Mouse (Mus musculus) embryonic facial prominence, embryonic 14.5 days (tissue): Measurements from ENCODE around the gene Srebf1. TPM values are rescaled to one million over a fixed set of nuclear protein-coding genes. Genes with fewer than 3 reads are reported as not detected.

Source experiments
- ATAC-seq: fragments of 200-750 bp; cut with Nextera tagmentation; 2 replicates; pipeline ENCODE4 v1.8.0; 2017; ENCODE audit warnings: low read depth, moderate number of reproducible peaks, moderate TSS enrichment
- DNase-seq: peaks from one replicate; pipeline ENCODE4 v3.0.0-alpha.2; 2015; ENCODE audit warnings: low spot score
- H3K27ac ChIP-seq: fragments of 300-500 bp; sonication (generic); replicated peaks from 2 replicates; pipeline ENCODE4 v1.5.1; 2014; ENCODE audit warnings: low read depth, mild to moderate bottlenecking, low read length, moderate library complexity
- H3K27me3 ChIP-seq: fragments of 300-500 bp; sonication (generic); replicated peaks from 2 replicates; pipeline ENCODE4 v1.6.1; 2014; ENCODE audit warnings: low read length; ENCODE audit not compliant: control insufficient read depth, insufficient read depth
- H3K36me3 ChIP-seq: fragments of 300-500 bp; sonication (generic); 2 replicates; pipeline ENCODE4 v1.6.1; 2014; ENCODE audit warnings: low read length, mixed read lengths; ENCODE audit not compliant: control insufficient read depth, insufficient read depth
- H3K4me1 ChIP-seq: fragments of 300-500 bp; sonication (generic); 2 replicates; pipeline ENCODE4 v1.6.1; 2014; ENCODE audit warnings: antibody characterized with exemption, low read length; ENCODE audit not compliant: control insufficient read depth, insufficient read depth
- H3K4me2 ChIP-seq: fragments of 300-500 bp; sonication (generic); 2 replicates; pipeline ENCODE4 v1.6.1; 2014; ENCODE audit warnings: low read depth, mild to moderate bottlenecking, low read length, moderate library complexity, mixed read lengths
- H3K4me3 ChIP-seq: fragments of 300-500 bp; sonication (generic); 2 replicates; pipeline ENCODE4 v1.5.1; 2014; ENCODE audit warnings: low read depth, mild to moderate bottlenecking, low read length
- H3K9ac ChIP-seq: fragments of 300-500 bp; sonication (generic); 2 replicates; pipeline ENCODE4 v1.6.1; 2014; ENCODE audit warnings: low read depth, mild to moderate bottlenecking, low read length, moderate library complexity, mixed read lengths
- H3K9me3 ChIP-seq: fragments of 300-500 bp; sonication (generic); 2 replicates; pipeline ENCODE4 v1.6.1; 2016; ENCODE audit warnings: low read length; ENCODE audit not compliant: control insufficient read depth
- WGBS: fragments of 180-500 bp; shearing (Covaris S2); extraction: QIAGEN DNeasy Blood & Tissue Kit; methylation state at CpG from one replicate; pipeline ENCODE4 v1.1.7; 2014; 5-methylcytosine and 5-hydroxymethylcytosine counted together
- polyA plus RNA-seq: library from polyadenylated mRNA; unstranded; fragments of >200 nt; fragmentation: Nextera tagmentation; extraction: Ambion mirVana; gene quantifications from 2 replicates; pipeline ENCODE4 v1.2.1, GENCODE M21; 2014

Gene Srebf1
- polyA plus RNA-seq, 1 experiment from 2014 or later = 58.3 TPM

DNA sequence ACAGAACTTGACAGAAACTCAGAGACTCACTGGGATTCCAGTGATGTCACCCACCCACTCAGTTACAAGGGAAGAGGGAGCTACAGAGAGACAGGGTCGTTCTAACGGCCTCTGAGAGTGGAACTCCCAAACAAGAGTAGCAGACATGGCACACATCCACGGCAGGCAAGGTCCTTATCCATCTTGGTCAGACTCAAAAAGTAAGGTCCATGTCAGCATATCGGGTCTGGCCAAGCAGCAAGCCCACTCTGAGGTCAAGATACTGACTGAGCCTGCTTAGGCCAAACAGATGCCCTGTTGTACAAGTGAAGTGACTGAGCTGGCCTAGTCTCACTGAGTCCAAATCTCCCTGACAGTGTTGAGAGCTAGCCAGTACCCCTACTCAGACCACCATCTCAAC, 13.7 kb downstream of the Srebf1 start:
- H3K4me2 ChIP-seq = peak overlapping the region; percentile 83
- H3K36me3 ChIP-seq = peaks cover 35% of the 10 kb centered on the region
- H3K4me1 ChIP-seq = peaks cover 41% of the 10 kb centered on the region
- peak overlapping the region; percentile 78 for H3K27ac ChIP-seq
- H3K4me3 ChIP-seq = peak overlapping the region; percentile 47
- peak overlapping the region; percentile 60 for H3K9ac ChIP-seq
- no peaks in the 10 kb centered on the region for H3K27me3 ChIP-seq
- DNase-seq (no peak), ATAC-seq (no peak)
- no peaks in the 10 kb centered on the region for H3K9me3 ChIP-seq
- WGBS = 40% methylated on average over 4 of the region's 4 CpGs

GRCm38 (mm10) chr11:60208201-60208600, 14.2 kb downstream of the Srebf1 start:
- H3K9me3 ChIP-seq = no peaks in the 10 kb centered on the region
- WGBS = 55% methylated on average over 6 of the region's 6 CpGs
- H3K27ac ChIP-seq = peak overlapping the region; percentile 78
- H3K4me3 ChIP-seq = peak overlapping the region; percentile 47
- ATAC-seq = no peak
- H3K4me2 ChIP-seq = peak overlapping the region; percentile 83
- no peaks in the 10 kb centered on the region for H3K27me3 ChIP-seq
- DNase-seq = no peak
- H3K9ac ChIP-seq = peak overlapping the region; percentile 60
- H3K4me1 ChIP-seq = peaks cover 41% of the 10 kb centered on the region
- H3K36me3 ChIP-seq = peaks cover 40% of the 10 kb centered on the region

GRCm38 (mm10) chr11:60206207-60206606, 16.2 kb downstream of the Srebf1 start:
- Histone ChIP-seq H3K4me3 (no peak overlapping the region), H3K27ac (no peak overlapping the region), H3K4me2 (no peak overlapping the region), H3K27me3 (no peaks in the 10 kb centered on the region), H3K9me3 (no peaks in the 10 kb centered on the region), H3K9ac (no peak overlapping the region), H3K4me1 (peaks cover 30% of the 10 kb centered on the region), H3K36me3 (peaks cover 60% of the 10 kb centered on the region)
- WGBS = 67% methylated on average over 5 of the region's 5 CpGs
- DNase-seq = no peak
- no peak for ATAC-seq

- 86% methylated on average over 12 of the region's 12 CpGs for WGBS
- Histone ChIP-seq H3K9ac (no peak overlapping the region), H3K36me3 (peaks cover 72% of the 10 kb centered on the region), H3K4me2 (no peak overlapping the region), H3K27ac (no peak overlapping the region), H3K4me3 (no peak overlapping the region), H3K4me1 (peaks cover 21% of the 10 kb centered on the region), H3K9me3 (no peaks in the 10 kb centered on the region), H3K27me3 (no peaks in the 10 kb centered on the region)
- no peak for ATAC-seq
- DNase-seq = no peak
These were observed 17.4 kb downstream of the Srebf1 start for GRCm38 (mm10) chr11:60205026-60205425.

- peaks cover 90% of the 10 kb centered on the region for H3K36me3 ChIP-seq
- no peak overlapping the region for H3K27ac ChIP-seq
- H3K4me3 ChIP-seq = no peak overlapping the region
- no peak for DNase-seq
- no peak for ATAC-seq
- H3K9me3 ChIP-seq = no peaks in the 10 kb centered on the region
- peaks cover under 1% of the 10 kb centered on the region; the same call in 1 of the 2 replicates for H3K4me1 ChIP-seq
- no peaks in the 10 kb centered on the region for H3K27me3 ChIP-seq
- no peak overlapping the region for H3K4me2 ChIP-seq
- no peak overlapping the region for H3K9ac ChIP-seq
- 89% methylated on average over 26 of the region's 26 CpGs for WGBS
These were observed 19.4 kb downstream of the Srebf1 start for GRCm38 (mm10) chr11:60202710-60203638.

DNA sequence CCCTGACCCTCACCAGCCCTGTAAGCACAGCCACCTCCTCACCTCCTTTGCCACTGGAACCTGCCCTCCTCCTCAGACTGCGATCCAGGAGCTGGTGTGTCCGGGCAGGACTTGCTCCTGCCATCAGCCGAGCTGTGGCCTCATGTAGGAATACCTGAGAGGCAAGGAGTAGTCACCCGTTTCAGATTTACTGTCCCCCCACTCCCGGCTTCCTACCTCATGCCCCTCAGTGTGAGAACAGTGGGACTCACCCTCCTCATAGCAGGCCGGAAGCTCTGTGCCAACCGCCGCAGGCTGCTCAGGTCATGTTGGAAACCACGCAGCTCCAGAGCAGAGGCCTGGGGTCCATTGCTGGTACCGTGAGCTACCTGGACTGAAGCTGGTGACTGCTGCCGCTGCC, 22.0 kb downstream of the Srebf1 start:
- ATAC-seq (no peak), DNase-seq (no peak)
- H3K9ac ChIP-seq = no peak overlapping the region
- no peak overlapping the region for H3K27ac ChIP-seq
- no peaks in the 10 kb centered on the region for H3K27me3 ChIP-seq
- WGBS = 92% methylated on average over 11 of the region's 11 CpGs
- peaks cover 94% of the 10 kb centered on the region for H3K36me3 ChIP-seq
- H3K9me3 ChIP-seq = no peaks in the 10 kb centered on the region
- no peak overlapping the region for H3K4me3 ChIP-seq
- H3K4me1 ChIP-seq = no peaks in the 10 kb centered on the region
- no peak overlapping the region for H3K4me2 ChIP-seq

DNA sequence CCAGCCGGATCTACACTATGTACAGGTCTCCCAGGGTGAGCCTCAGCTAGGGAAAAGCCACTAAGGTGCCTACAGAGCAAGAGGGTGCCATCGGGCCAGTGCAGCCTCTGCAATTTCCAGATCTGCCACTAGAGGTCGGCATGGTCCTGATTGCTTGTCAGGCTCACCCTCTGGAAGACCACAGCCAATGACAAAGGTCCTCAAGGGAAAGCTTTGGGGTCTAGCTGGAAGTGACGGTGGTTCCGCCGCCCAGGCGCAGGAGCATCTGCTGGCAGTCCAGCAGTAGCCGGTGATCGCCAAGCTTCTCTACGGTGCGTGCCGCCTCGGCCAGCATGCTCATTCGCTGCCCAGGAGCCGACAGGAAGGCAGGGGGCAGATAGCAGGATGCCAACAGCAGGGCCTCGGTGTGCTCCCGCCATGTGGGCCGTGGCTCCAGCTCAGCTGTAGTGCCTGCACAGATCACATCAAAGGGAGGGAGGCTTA, 22.6 kb downstream of the Srebf1 start:
- Histone ChIP-seq H3K4me2 (no peak overlapping the region), H3K9ac (no peak overlapping the region)

GRCm38 (mm10) chr11:60198651-60199050, 23.7 kb downstream of the Srebf1 start:
- no peak for ATAC-seq
- peaks cover 94% of the 10 kb centered on the region for H3K36me3 ChIP-seq
- DNase-seq = no peak

More for the DNA sequence above, 22.6 kb downstream of the Srebf1 start:
- Histone ChIP-seq H3K4me1 (no peaks in the 10 kb centered on the region), H3K9me3 (peaks cover 4% of the 10 kb centered on the region), H3K4me3 (no peak overlapping the region), H3K27me3 (no peaks in the 10 kb centered on the region), H3K36me3 (peaks cover 94% of the 10 kb centered on the region), H3K27ac (no peak overlapping the region; the same call in 1 of the 2 replicates)
- peak; percentile 90 for DNase-seq
- WGBS = 24% methylated on average over 18 of the region's 18 CpGs
- peak; percentile 74 for ATAC-seq

More at GRCm38 (mm10) chr11:60198651-60199050, 23.7 kb downstream of the Srebf1 start:
- Histone ChIP-seq H3K4me1 (no peaks in the 10 kb centered on the region), H3K4me3 (no peak overlapping the region), H3K9ac (no peak overlapping the region), H3K27me3 (no peaks in the 10 kb centered on the region), H3K9me3 (peaks cover 11% of the 10 kb centered on the region), H3K27ac (no peak overlapping the region), H3K4me2 (no peak overlapping the region)
- WGBS = 80% methylated on average over 12 of the region's 12 CpGs
